Mouse (Mus musculus) myocyte (in vitro differentiated cells): ENCODE results near the gene Tmem92.

Experiments
- CEBPB ChIP-seq: IDR thresholded peaks from 2 replicates; pipeline ENCODE4 v1.6.1; 2011; ENCODE audit warnings: mild to moderate bottlenecking, moderate library complexity; ENCODE audit not compliant: poor library complexity, insufficient read depth, severe bottlenecking
- E2F4 ChIP-seq: IDR thresholded peaks from one replicate; pipeline ENCODE4 v1.6.1; 2011; ENCODE audit warnings: mild to moderate bottlenecking, control low read depth, moderate library complexity; ENCODE audit not compliant: insufficient read depth
- MAX ChIP-seq: IDR thresholded peaks from one replicate; pipeline ENCODE4 v1.6.1; 2011; ENCODE audit warnings: low read depth, mild to moderate bottlenecking, control low read depth
- MYOD1 ChIP-seq, 3 experiments: IDR thresholded peaks; one replicate each; pipeline ENCODE4 v1.6.1; 2011; ENCODE audit warnings: control low read depth in 2 of 3, low read depth in 2 of 3, mild to moderate bottlenecking in 2 of 3, moderate library complexity in 1 of 3; ENCODE audit not compliant: insufficient read length in 2 of 3, control insufficient read depth in 1 of 3
- MYOG ChIP-seq, 3 experiments: IDR thresholded peaks; one replicate each; pipeline ENCODE4 v1.6.1; 2011; ENCODE audit warnings: control low read depth in 2 of 3, low read depth in 2 of 3, mild to moderate bottlenecking in 2 of 3; ENCODE audit not compliant: insufficient read length in 2 of 3, control insufficient read depth in 1 of 3, insufficient read depth in 1 of 3
- POLR2A ChIP-seq: IDR thresholded peaks from one replicate; pipeline ENCODE4 v1.6.1; 2011; ENCODE audit warnings: low read depth, mild to moderate bottlenecking, control low read depth, moderate library complexity; ENCODE audit not compliant: insufficient read length
- POLR2AphosphoS2 ChIP-seq: IDR thresholded peaks from one replicate; pipeline ENCODE4 v1.6.1; 2011; ENCODE audit warnings: low read depth, control low read depth; ENCODE audit not compliant: insufficient read length
- SRF ChIP-seq: IDR thresholded peaks from one replicate; pipeline ENCODE4 v1.6.1; 2011; ENCODE audit warnings: low read depth; ENCODE audit not compliant: control insufficient read depth, insufficient read length
- TCF12 ChIP-seq: IDR thresholded peaks from one replicate; pipeline ENCODE4 v1.6.1; 2011; ENCODE audit warnings: mild to moderate bottlenecking, control low read depth; ENCODE audit not compliant: poor library complexity, insufficient read depth, severe bottlenecking
- USF1 ChIP-seq: IDR thresholded peaks from one replicate; pipeline ENCODE4 v1.6.1; 2011; ENCODE audit warnings: low read depth, mild to moderate bottlenecking, control low read depth, moderate library complexity

DNA sequence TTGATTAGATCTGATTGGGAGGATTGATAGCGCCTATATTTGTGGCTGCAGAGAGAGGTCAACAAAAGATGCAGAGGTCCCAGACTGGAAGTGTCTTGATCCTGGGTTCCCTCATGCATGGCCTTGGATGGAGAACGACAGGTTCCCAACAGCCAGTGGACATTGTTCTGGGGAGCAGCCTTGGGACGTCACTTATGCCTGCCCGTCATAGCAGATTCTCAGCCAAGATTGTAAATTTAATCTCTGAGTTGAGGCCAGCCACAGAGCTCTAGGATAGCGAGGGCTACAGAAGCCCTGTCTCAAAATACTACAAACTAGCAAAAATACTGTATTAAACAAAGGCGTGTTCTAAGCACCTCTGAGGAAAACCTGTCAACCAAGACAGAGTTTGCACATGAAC, 22.6 kb downstream of the Tmem92 start:
- no peak for TF ChIP-seq POLR2AphosphoS2
- TF ChIP-seq POLR2A, result no peak
- TF ChIP-seq MAX, result no peak
- no peak for TF ChIP-seq CEBPB
- no peak for TF ChIP-seq SRF
- TF ChIP-seq TCF12, result no peak
- TF ChIP-seq MYOD1 (IDR thresholded peaks at IDR 0.05; ENCODE audit: control insufficient read depth in 1 of 3, insufficient read length in 2 of 3, low read depth in 2 of 3), result no peak
- TF ChIP-seq E2F4, result no peak
- no peak for TF ChIP-seq USF1
- no peak for TF ChIP-seq MYOG (IDR thresholded peaks at IDR 0.05; ENCODE audit: control insufficient read depth in 1 of 3, insufficient read depth in 1 of 3, insufficient read length in 2 of 3, low read depth in 2 of 3)
